Mouse (Mus musculus): ENCODE results near the gene Atp2b4.

DNA sequence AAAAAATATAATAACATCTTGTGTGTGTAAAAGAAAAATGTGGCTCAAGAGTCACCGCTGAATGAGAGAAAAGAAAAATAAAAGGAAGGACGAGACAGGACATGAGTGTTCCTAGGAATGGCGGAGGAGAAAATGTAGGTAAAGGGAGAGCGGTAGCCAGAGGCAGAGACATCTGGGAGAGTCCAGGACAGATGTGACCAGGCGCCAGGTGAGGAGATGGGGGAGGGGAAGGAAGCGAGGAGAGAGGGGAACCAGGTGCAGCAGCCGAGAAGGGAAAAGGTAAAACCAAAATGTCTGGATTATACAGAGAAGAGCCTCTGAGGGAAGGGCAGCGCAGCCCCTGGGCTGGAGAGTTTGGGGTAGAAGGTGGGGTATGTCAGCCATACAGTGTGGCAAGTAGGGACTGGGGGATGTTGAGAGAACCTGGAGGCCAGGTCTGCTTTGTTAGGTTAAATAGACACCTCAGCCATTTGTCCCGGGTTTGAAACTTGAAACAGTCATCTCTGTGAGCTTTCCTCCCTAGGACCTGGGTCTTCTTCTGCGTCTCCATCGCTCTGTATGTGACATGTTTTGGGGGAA lies 107.2 kb downstream of the Atp2b4 start:
- no peak for TF ChIP-seq CTCF (IDR thresholded peaks at IDR 0.05; ENCODE audit: low read depth)
- no peak for TF ChIP-seq EP300 (IDR thresholded peaks at IDR 0.05; ENCODE audit: low read depth)
